Mouse (Mus musculus): Measurements from ENCODE around the gene Krtap19-1.

Krtap19-1 gene

GRCm38 (mm10) chr16:88869311-88869710, at the start of gene Krtap19-1:
Gene Krtap19-1, minus strand, starts transcription at chr16:88869411.
- DNase-seq (ENCODE audit: low spot score), result no peak

- no peak for DNase-seq (ENCODE audit: low spot score)
These were observed 27.1 kb upstream of the Krtap19-1 start, which contains the start of gene Krtap19-5 for GRCm38 (mm10) chr16:88896357-88896756. Gene Krtap19-5, minus strand, starts transcription at chr16:88896457.

GRCm38 (mm10) chr16:88886870-88887269, 17.7 kb upstream of the Krtap19-1 start:
- DNase-seq (ENCODE audit: low spot score), result no peak

DNA sequence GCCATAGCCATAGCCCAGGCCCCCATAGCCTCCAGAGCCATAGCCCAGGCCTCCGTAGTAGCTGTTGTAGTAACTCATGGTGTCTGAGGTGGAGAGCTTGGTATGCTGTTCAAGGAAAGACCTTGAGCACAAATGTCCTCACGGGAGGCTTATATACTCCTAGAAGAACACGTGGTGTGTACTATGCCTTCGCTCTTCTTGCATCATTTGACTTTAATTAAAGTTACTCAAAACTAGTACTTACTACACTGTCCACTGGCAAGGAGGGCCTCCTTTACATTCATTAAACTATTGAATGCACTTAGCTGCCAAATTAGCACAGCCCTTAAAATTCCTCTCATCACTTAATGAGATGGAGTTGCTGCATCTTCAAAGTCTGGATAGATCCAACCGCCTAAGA, 15.8 kb upstream of the Krtap19-1 start, which contains the start of gene Krtap19-4:
Gene Krtap19-4 (minus strand): TSS at position 101 of the 400 bp plus-strand sequence.
- DNase-seq (ENCODE audit: low spot score), result no peak

DNA sequence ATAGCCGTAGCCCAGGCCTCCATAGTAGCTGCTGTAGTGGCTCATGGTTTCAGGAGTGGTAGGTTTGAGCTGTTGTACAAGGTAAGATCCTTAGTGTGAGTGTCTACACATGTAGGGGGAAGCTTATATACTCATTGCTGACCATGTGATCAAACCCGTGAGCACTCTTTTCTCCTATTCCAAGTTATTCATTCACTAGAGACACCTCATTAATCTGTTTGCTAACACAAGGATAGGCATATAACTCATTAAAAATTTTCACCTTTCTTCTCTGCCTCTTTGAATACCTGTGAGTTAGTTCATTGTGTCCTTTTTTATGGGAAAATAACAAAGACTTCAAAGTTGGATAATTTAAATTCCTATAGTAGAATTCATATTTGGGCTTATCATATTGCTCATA, 8.7 kb upstream of the Krtap19-1 start, which contains the start of gene Krtap19-3:
Gene Krtap19-3 (minus strand): TSS at position 101 of the 400 bp plus-strand sequence.
- no peak for DNase-seq (ENCODE audit: low spot score)

GRCm38 (mm10) chr16:88874169-88874568, 5.0 kb upstream of the Krtap19-1 start, which contains the start of gene Krtap19-2:
Gene Krtap19-2, minus strand, starts transcription at chr16:88874269.
- DNase-seq (ENCODE audit: low spot score), result no peak

GRCm38 (mm10) chr16:88864887-88865407, 4.3 kb downstream of the Krtap19-1 start:
- DNase-seq (ENCODE audit: low spot score), result no peak

DNA sequence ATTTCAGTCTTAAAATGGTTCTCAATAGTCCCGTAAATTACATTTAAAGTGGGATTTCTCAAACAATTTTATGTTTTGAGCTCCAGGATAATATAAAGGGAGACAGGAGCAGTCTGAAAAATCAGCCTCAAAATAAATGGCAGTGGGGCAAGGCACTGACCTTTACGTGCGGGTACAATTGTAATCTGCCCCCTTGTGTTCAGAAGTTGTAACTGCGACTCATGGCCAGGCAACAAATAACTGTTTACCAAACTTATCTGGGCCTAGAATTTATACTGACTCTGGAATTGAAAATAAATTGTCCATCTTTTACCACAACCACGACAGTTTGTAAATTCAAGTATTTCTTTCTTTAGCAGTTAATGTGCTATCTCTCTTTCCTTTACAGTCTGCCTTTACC, 17.8 kb downstream of the Krtap19-1 start:
- no peak for DNase-seq (ENCODE audit: low spot score)

DNA sequence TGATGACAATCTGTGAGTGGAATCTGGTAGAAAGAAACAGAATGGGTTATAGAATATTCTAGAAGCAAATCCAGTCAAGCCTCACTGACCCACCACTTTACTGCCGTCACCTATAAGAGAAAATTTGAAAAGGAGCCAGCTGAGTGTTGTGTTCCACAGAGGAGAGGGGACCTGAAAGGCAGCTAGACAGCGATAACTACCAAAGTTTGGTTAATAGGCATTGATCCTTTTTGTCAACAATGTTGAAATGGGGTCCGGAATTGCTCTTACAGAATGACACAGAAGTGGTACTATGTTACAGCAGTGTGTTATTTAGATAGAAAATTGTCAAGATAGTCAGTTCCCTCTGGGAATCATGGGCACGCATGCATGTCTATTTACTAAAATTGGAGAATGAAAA, 20.7 kb downstream of the Krtap19-1 start:
- DNase-seq (ENCODE audit: low spot score), result no peak

- DNase-seq (ENCODE audit: low spot score), result no peak
These were observed 21.8 kb downstream of the Krtap19-1 start for GRCm38 (mm10) chr16:88847363-88847762.

GRCm38 (mm10) chr16:88826978-88827377, 42.2 kb downstream of the Krtap19-1 start:
- DNase-seq (ENCODE audit: low spot score), result no peak

GRCm38 (mm10) chr16:88826095-88826652, 43.0 kb downstream of the Krtap19-1 start, which contains the start of gene Krtap14:
Gene Krtap14, minus strand, starts transcription at chr16:88826145.
- DNase-seq (ENCODE audit: low spot score), result no peak

GRCm38 (mm10) chr16:88823736-88824135, 45.5 kb downstream of the Krtap19-1 start:
- peak; percentile 4 for DNase-seq (ENCODE audit: low spot score)

DNA sequence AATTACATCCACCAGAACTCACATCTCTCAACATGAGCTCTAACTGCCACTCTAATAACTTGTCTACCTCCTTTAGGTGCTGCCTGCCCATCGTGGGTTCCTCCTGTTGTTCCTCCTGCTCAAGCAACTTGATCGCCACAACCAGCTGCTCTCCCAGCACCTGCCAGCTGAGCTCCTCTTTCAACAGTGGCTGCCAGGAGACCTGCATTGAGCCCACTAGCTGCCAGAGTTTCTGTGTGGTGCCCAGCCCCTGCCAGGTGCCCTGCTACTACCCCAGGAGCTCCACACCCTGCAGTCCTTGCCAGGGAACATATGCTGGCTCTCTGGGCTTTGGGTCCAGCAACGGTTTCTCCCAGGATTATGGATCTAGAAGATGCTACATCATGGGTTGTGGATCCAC, 49.1 kb downstream of the Krtap19-1 start, which contains the start of gene Krtap15:
Gene Krtap15 (plus strand): TSS at position 150 of the 400 bp plus-strand sequence.
- DNase-seq (ENCODE audit: low spot score), result no peak

Measured in left cerebral cortex, adult 11 months (tissue).